Mouse (Mus musculus): ENCODE measurements around the gene Chchd6.

Chchd6 gene

GRCm38 (mm10) chr6:89535626-89536225 lies 59.7 kb downstream of the Chchd6 start:
- in situ Hi-C loops (cut with MboI, MseI) = no loop called here

GRCm38 (mm10) chr6:89524766-89525165 lies 70.7 kb downstream of the Chchd6 start:
- in situ Hi-C loops (cut with MboI, MseI) = no loop called here

GRCm38 (mm10) chr6:89510154-89510553 lies 85.3 kb downstream of the Chchd6 start:
- in situ Hi-C loops (cut with MboI, MseI) = no loop called here

GRCm38 (mm10) chr6:89508725-89509124 lies 86.7 kb downstream of the Chchd6 start:
- in situ Hi-C loops (cut with MboI, MseI) = no loop called here

GRCm38 (mm10) chr6:89508263-89508662 lies 87.2 kb downstream of the Chchd6 start:
- in situ Hi-C loops (cut with MboI, MseI) = no loop called here

- in situ Hi-C loops (cut with MboI, MseI) = no loop called here
Observed at GRCm38 (mm10) chr6:89499961-89500360, 95.5 kb downstream of the Chchd6 start.

GRCm38 (mm10) chr6:89498764-89499516 lies 96.5 kb downstream of the Chchd6 start:
- in situ Hi-C loops (cut with MboI, MseI) = no loop called here

GRCm38 (mm10) chr6:89496916-89497315 lies 98.5 kb downstream of the Chchd6 start:
- in situ Hi-C loops (cut with MboI, MseI) = no loop called here

GRCm38 (mm10) chr6:89492368-89492767 lies 103.1 kb downstream of the Chchd6 start:
- in situ Hi-C loops (cut with MboI, MseI) = no loop called here

GRCm38 (mm10) chr6:89490369-89490768 lies 105.1 kb downstream of the Chchd6 start:
- in situ Hi-C loops (cut with MboI, MseI) = no loop called here

GRCm38 (mm10) chr6:89489533-89489932 lies 105.9 kb downstream of the Chchd6 start:
- in situ Hi-C loops (cut with MboI, MseI) = no loop called here

- in situ Hi-C loops (cut with MboI, MseI) = no loop called here
Observed at GRCm38 (mm10) chr6:89486055-89486454, 109.4 kb downstream of the Chchd6 start.

- in situ Hi-C loops (cut with MboI, MseI) = no loop called here
Observed at GRCm38 (mm10) chr6:89481192-89481591, 114.3 kb downstream of the Chchd6 start.

GRCm38 (mm10) chr6:89467908-89468307 lies 127.5 kb downstream of the Chchd6 start:
- in situ Hi-C loops (cut with MboI, MseI) = no loop called here

- in situ Hi-C loops (cut with MboI, MseI) = no loop called here
Observed at GRCm38 (mm10) chr6:89467290-89467689, 128.2 kb downstream of the Chchd6 start.

- in situ Hi-C loops (cut with MboI, MseI) = no loop called here
Observed at GRCm38 (mm10) chr6:89466875-89467274, 128.6 kb downstream of the Chchd6 start.

GRCm38 (mm10) chr6:89466053-89466708 lies 129.3 kb downstream of the Chchd6 start:
- in situ Hi-C loops (cut with MboI, MseI) = no loop called here

GRCm38 (mm10) chr6:89462223-89462760 lies 133.2 kb downstream of the Chchd6 start:
- in situ Hi-C loops (cut with MboI, MseI) = no loop called here

- in situ Hi-C loops (cut with MboI, MseI) = no loop called here
Observed at GRCm38 (mm10) chr6:89461250-89462222, 133.9 kb downstream of the Chchd6 start.

- in situ Hi-C loops (cut with MboI, MseI) = no loop called here
Observed at GRCm38 (mm10) chr6:89459634-89460033, 135.8 kb downstream of the Chchd6 start.

- in situ Hi-C loops (cut with MboI, MseI) = no loop called here
Observed at GRCm38 (mm10) chr6:89457601-89458000, 137.9 kb downstream of the Chchd6 start.

All from T-helper 2 cell (primary cell).